Mouse (Mus musculus): ENCODE measurements around the gene Drosha. TPM values are rescaled to one million over a fixed set of nuclear protein-coding genes. Genes with fewer than 3 reads are reported as not detected.
"Not testable (repeated sequence)": the region's sequence is repeated elsewhere in the genome, so short reads cannot be mapped to it uniquely, and the experiment has no call there.

Gene Drosha
- polyA plus RNA-seq, 1 experiment = 50.3 TPM

DNA sequence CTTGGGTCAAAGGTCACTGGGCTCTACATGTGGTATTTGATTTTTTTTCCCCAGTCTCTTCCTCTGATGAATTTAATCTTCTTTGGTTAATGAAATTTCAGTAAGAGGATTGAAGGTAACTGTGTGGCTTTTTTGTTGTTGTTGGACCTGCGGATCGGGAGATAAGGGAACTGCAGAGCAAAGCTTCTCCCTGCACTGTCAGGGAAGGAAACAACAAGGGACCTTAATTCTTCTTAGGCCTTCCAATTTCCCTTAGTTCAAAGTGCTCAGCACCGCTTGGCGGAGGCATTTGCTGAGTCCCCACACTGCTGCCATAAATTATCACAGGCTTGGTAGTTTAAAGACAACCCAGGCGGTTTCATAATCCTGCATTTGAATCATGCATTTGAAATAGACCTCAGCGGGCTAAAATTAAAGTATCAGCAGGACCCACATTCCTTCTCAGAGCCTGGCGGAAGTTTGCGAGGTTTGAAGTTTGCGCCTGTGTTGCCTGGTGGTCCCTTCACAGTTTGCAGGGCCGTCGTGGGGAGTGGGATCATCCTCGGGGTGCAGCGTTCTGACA is 28.6 kb upstream of the Drosha start:
- no peak overlapping the region for H3K27ac ChIP-seq (ENCODE audit: insufficient read depth, low read length)
- H3K27me3 ChIP-seq (ENCODE audit: control insufficient read depth, insufficient read depth, low read length) = no peaks in the 10 kb centered on the region
- WGBS = 54% methylated on average over 13 of the region's 13 CpGs
- DNase-seq = no peak
- H3K4me1 ChIP-seq (ENCODE audit: control insufficient read depth, insufficient read depth, low read length) = no peaks in the 10 kb centered on the region
- no peak overlapping the region for H3K4me3 ChIP-seq (replicated peaks; ENCODE audit: insufficient read depth, low read depth, low read length)
- TF ChIP-seq POLR2A (IDR thresholded peaks at IDR 0.05; ENCODE audit: borderline replicate concordance, insufficient read depth, low read length) (no peak), CTCF (IDR thresholded peaks at IDR 0.05; ENCODE audit: borderline replicate concordance, insufficient read depth, low read depth, low read length) (no peak)

DNA sequence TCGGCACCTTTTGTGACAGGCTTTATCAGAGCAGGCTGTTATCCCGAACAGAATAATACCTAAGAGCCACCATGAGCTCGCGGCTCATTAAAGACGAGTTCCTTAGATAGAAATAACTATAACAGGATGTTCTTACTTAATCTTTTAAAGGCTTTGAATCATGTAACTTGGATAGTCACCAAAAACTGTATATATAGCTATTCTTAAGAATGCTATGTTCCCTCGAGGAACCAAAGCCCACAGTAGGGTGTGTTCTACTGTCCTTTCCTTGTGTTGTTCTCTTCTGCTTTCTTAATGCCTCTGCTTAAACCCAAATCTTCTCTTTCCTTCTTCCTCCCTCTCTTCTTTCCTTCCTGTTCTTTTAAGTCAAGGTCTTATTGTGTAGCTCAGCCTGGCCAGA is 26.6 kb upstream of the Drosha start:
- TF ChIP-seq POLR2A (IDR thresholded peaks at IDR 0.05; ENCODE audit: borderline replicate concordance, insufficient read depth, low read length) (no peak), CTCF (IDR thresholded peaks at IDR 0.05; ENCODE audit: borderline replicate concordance, insufficient read depth, low read depth, low read length) (no peak)
- DNase-seq = no peak
- Histone ChIP-seq H3K4me3 (replicated peaks; ENCODE audit: insufficient read depth, low read depth, low read length) (no peak overlapping the region), H3K27ac (ENCODE audit: insufficient read depth, low read length) (no peak overlapping the region), H3K27me3 (ENCODE audit: control insufficient read depth, insufficient read depth, low read length) (no peaks in the 10 kb centered on the region), H3K4me1 (ENCODE audit: control insufficient read depth, insufficient read depth, low read length) (no peaks in the 10 kb centered on the region)
- 84% methylated on average over 6 of the region's 6 CpGs for WGBS

DNA sequence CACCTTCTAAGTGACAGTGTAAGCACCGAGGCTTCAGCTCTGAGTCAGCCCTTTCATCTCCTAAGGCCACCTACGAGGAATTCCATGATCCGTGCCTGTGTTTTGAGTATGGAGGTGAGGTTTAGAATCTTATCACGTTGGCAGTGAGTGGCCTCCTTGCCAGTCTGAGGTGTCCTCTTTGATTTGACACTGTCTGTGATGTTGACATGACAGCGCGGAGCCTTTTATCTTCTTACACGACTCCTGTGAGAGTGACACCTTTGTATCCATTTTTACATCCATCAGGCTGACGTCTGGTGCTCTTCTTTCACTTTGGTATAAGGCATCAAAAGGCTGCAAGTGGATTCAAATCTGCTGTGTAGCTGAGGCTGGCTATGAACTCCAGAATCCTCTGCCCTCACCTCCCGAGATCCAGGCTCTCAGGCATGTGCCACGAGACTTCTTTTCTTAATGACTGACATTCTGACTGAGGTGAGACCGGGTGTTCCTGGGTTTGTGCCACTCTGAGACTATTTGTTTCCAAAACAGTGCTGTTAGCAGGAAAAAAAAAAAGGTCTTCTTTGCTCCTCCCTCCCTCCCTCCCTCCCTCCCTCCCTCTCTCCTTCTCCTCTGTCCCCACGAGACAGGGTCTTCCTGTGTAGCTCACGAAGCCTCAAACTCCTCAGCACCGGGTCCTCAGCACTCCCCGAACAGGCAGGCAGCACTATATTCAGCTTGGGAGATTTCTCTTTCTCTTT is 24.0 kb upstream of the Drosha start:
- H3K27me3 ChIP-seq (ENCODE audit: control insufficient read depth, insufficient read depth, low read length) = no peaks in the 10 kb centered on the region
- no peaks in the 10 kb centered on the region for H3K4me1 ChIP-seq (ENCODE audit: control insufficient read depth, insufficient read depth, low read length)
- TF ChIP-seq POLR2A (IDR thresholded peaks at IDR 0.05; ENCODE audit: borderline replicate concordance, insufficient read depth, low read length) (no peak), CTCF (IDR thresholded peaks at IDR 0.05; ENCODE audit: borderline replicate concordance, insufficient read depth, low read depth, low read length) (no peak)
- H3K4me3 ChIP-seq (replicated peaks; ENCODE audit: insufficient read depth, low read depth, low read length) = no peak overlapping the region
- 50% methylated on average over 15 of the region's 15 CpGs for WGBS
- DNase-seq = no peak
- no peak overlapping the region for H3K27ac ChIP-seq (ENCODE audit: insufficient read depth, low read length)

DNA sequence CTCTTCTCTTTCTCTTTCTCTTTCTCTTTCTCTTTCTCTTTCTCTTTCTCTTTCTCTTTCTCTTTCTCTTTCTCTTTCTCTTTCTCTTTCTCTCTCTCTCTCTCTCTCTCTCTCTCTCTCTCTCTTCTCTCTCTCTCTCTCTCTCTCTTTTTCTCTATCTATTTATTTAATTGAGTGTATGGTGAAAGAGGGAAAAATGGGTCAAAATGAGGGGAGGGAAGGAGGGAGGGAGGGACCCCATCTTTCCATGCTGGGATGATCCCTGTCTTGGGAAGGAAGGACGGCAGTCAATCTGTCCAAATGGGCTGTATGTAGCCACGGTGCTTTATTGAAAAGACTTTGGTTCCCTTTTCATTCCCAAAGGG is 23.5 kb upstream of the Drosha start:
- H3K27ac ChIP-seq (ENCODE audit: insufficient read depth, low read length); DNase-seq; H3K4me1 ChIP-seq (ENCODE audit: control insufficient read depth, insufficient read depth, low read length); H3K27me3 ChIP-seq (ENCODE audit: control insufficient read depth, insufficient read depth, low read length); H3K4me3 ChIP-seq (replicated peaks; ENCODE audit: insufficient read depth, low read depth, low read length): not testable (repeated sequence)
- WGBS = 56% methylated on average over 2 of the region's 2 CpGs

DNA sequence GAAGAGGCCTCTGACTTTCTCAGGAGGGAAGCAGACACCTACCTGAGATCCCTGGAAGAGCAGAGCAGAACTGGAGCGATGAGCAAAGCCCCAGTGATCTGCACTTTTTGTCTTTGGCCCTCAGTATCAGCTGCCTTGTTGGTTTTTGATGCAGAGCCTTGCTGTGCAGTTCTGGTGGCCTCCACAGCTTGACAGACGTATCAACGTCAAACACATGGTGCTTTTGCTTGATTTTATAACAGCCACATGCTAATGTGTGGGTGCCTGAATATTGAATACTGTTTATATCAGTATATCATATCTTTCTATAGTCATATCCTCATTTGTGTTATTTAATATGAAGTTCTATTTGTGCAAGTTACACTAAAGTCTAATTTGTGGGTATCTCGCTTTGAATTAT is 19.5 kb upstream of the Drosha start:
- H3K4me3 ChIP-seq (replicated peaks; ENCODE audit: insufficient read depth, low read depth, low read length) = no peak overlapping the region
- no peak for DNase-seq
- 73% methylated on average over 4 of the region's 4 CpGs for WGBS
- no peaks in the 10 kb centered on the region for H3K27me3 ChIP-seq (ENCODE audit: control insufficient read depth, insufficient read depth, low read length)
- no peak for TF ChIP-seq POLR2A (IDR thresholded peaks at IDR 0.05; ENCODE audit: borderline replicate concordance, insufficient read depth, low read length)
- no peak for TF ChIP-seq CTCF (IDR thresholded peaks at IDR 0.05; ENCODE audit: borderline replicate concordance, insufficient read depth, low read depth, low read length)
- H3K4me1 ChIP-seq (ENCODE audit: control insufficient read depth, insufficient read depth, low read length) = no peaks in the 10 kb centered on the region
- H3K27ac ChIP-seq (ENCODE audit: insufficient read depth, low read length) = no peak overlapping the region

DNA sequence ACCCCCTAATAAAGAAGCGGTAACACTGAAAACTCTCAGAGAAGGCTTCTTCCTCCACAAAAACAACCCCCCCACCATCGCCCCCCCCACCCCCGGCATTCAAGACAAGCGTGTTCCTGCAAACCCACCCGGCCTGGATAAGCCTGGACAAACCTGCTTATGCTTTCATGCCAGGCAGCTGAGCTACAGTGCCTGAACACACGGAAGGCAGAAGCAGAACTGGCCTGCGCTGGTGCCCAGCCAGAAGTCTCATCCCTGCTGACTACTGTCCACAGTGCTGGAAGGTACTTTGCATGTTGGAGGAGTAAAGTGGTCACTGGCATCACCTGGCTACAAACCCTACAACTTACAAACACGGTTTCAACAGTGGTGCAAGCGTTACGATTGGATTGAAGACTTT is 17.5 kb upstream of the Drosha start:
- no peaks in the 10 kb centered on the region for H3K27me3 ChIP-seq (ENCODE audit: control insufficient read depth, insufficient read depth, low read length)
- WGBS = 92% methylated on average over 10 of the region's 10 CpGs
- no peak overlapping the region for H3K27ac ChIP-seq (ENCODE audit: insufficient read depth, low read length)
- DNase-seq = no peak
- no peak overlapping the region for H3K4me3 ChIP-seq (replicated peaks; ENCODE audit: insufficient read depth, low read depth, low read length)
- TF ChIP-seq POLR2A (IDR thresholded peaks at IDR 0.05; ENCODE audit: borderline replicate concordance, insufficient read depth, low read length) (no peak), CTCF (IDR thresholded peaks at IDR 0.05; ENCODE audit: borderline replicate concordance, insufficient read depth, low read depth, low read length) (no peak)
- H3K4me1 ChIP-seq (ENCODE audit: control insufficient read depth, insufficient read depth, low read length) = no peaks in the 10 kb centered on the region

DNA sequence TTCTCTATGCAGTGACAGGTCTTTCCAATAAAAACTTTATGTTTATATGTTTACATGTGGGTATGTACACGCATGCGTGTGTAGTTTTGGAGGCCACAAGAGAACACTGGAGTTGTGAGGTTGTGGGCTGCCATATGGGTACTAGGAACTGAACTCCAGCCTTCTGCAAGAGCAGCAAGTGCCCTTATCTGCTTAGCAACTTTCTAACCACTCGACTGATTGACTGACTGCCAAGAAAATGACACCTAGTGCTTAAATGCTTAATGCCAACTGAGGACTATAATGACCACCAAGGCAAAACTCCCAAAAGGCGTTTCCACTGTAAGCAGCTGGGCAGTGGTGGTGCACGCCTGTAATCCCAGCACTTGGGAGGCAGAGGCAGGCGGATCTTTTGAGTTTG is 15.3 kb upstream of the Drosha start:
- H3K4me1 ChIP-seq (ENCODE audit: control insufficient read depth, insufficient read depth, low read length) = no peaks in the 10 kb centered on the region
- no peak for DNase-seq
- no peak overlapping the region for H3K4me3 ChIP-seq (replicated peaks; ENCODE audit: insufficient read depth, low read depth, low read length)
- TF ChIP-seq POLR2A (IDR thresholded peaks at IDR 0.05; ENCODE audit: borderline replicate concordance, insufficient read depth, low read length) (no peak), CTCF (IDR thresholded peaks at IDR 0.05; ENCODE audit: borderline replicate concordance, insufficient read depth, low read depth, low read length) (no peak)
- no peaks in the 10 kb centered on the region for H3K27me3 ChIP-seq (ENCODE audit: control insufficient read depth, insufficient read depth, low read length)
- no peak overlapping the region for H3K27ac ChIP-seq (ENCODE audit: insufficient read depth, low read length)
- WGBS = 71% methylated on average over 6 of the region's 6 CpGs

DNA sequence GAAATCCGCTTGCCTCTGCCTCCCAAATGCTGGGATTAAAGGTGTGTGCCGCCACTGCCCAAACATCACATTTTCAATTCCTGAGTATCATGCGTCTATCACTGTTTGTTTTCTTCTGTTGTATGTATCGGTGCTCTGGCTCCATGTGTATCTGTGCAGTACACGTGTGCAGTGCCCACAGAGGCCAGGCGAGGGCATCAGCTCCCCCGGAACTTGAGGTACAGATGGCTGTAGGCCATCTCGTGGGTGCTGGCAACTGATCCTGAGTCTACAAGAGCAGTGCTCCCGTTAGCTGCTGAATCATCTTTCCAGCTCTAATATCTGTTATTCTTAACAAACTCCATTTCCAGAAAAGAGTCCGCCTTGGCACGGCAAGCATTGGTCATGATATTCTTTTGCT is 12.0 kb upstream of the Drosha start:
- no peak overlapping the region for H3K27ac ChIP-seq (ENCODE audit: insufficient read depth, low read length)
- WGBS = 94% methylated on average over 11 of the region's 11 CpGs
- no peak for DNase-seq
- no peaks in the 10 kb centered on the region for H3K27me3 ChIP-seq (ENCODE audit: control insufficient read depth, insufficient read depth, low read length)
- H3K4me1 ChIP-seq (ENCODE audit: control insufficient read depth, insufficient read depth, low read length) = no peaks in the 10 kb centered on the region
- TF ChIP-seq POLR2A (IDR thresholded peaks at IDR 0.05; ENCODE audit: borderline replicate concordance, insufficient read depth, low read length) (no peak), CTCF (IDR thresholded peaks at IDR 0.05; ENCODE audit: borderline replicate concordance, insufficient read depth, low read depth, low read length) (no peak)
- no peak overlapping the region for H3K4me3 ChIP-seq (replicated peaks; ENCODE audit: insufficient read depth, low read depth, low read length)
